Mouse (Mus musculus) frontal cortex, postnatal 25 days (tissue): ENCODE results near the gene Vhl.
A peak's percentile ranks its signal among the peaks of the same experiment; 100 is the strongest.

Source experiments
- DNase-seq, 2 experiments: peaks; one replicate each; pipeline ENCODE4 v3.0.0; 2022; ENCODE audit warnings: low spot score in 2 of 2

Gene Vhl

DNA sequence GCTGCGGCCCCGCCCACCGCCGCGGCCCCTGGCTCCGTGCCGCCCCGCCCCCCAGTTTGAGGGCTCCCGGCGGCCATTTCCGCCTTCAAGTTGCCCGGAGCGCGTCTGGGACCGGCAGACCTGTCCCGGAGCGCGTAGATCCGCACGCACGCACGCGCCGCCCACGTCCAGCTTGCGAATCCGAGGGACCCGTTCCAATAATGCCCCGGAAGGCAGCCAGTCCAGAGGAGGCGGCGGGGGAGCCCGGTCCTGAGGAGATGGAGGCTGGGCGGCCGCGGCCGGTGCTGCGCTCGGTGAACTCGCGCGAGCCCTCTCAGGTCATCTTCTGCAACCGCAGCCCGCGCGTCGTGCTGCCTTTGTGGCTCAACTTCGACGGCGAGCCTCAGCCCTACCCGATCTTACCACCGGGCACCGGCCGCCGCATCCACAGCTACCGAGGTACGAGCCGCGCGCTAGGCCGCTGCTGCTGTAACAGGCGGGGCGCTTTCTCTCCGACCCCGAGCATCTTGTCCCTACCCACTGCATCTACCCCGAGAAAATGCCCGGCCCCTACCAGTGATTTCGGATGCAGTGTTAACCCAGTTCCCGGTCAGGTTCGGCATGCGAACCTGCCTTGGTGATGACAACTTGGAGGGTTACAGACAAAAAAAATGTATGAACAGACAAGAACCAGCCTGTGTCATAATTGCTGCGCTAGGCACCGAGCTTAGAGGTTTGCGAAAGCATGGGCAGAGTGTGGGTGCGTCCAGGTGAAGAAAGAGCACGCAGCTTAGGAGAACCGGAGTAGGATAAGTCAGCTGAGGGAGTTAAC is at the start of gene Vhl:
Vhl (plus strand) TSS at position 19 of the 811 bp plus-strand sequence.
- DNase-seq: peak; percentile 66 to 70

DNA sequence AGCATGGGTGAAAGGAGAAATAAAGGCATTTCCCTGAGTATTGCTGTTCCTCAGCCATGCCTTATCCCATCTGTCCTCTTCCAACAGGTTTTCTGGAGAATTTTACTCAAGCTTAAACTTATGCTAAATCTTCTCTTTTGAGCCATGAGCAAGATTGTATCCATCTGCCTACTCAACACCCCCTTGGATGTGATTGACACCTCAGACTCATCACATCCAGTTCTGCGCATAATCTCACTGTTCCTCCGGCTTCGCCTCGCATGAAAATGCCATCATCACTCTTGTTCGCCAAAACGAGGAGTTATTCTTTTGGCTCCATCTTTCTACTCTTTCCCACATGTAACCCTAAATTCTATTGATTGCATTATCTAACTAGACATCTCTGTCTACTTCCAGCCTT is 47.7 kb upstream of the Vhl start:
- no peak for DNase-seq

DNA sequence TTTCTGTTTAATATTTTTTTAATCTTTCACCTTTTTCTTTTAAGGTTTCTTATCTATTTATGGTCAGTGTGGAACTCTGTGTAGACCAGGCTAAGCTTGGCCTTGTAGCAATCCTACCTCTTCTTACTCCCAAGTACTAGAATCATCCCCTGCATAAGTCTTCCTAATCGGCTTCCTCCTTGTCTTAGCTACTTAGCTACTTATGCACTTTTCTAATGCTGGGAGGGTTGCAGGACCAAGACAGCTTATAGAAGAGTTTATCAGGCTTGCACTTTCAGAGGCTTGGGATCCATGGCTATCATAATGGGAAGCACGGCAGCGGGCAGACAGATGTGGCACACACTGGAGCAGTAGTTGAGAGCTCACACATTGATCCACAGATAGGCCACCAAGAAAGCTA is 44.5 kb upstream of the Vhl start:
- no peak for DNase-seq

DNA sequence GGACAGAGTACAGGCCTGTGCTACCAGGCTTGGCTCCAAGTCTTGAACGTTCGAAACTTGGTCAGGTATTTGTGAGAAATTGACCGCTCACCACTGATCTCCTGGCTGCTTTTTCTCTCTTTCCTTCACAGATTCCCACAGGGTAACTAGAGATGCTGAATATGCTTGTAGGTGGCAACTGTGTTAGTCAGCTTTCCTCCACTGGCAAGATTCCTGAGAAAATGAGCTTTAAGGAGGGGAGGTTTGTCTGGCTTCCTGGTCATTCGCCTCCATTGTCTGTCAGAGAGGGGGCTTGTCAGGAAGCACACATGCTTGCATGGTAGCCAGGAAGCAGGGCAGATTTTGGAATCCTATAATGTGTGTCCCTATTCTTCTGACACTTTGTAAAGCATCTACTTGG is 40.7 kb upstream of the Vhl start:
- no peak for DNase-seq

DNA sequence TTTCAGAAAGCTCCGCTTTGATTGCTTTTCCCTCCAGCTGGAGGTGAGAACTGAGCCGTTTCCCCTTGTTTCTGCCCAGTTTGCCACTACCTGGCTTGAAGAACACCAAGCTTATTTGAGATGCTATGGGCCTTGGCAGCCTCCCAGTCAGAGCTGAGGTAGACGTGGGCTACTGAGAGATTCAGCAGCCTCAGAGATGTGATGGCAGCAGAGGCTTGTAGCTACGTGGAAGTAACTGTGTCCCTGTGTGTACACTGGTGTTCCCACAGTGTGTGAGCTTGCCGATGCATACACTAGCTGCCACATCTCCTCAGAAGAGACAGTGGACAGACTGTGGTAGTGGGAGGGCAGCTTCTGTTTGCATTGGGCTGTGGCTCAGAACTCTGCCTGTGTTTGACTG is 38.7 kb upstream of the Vhl start:
- no peak for DNase-seq

DNA sequence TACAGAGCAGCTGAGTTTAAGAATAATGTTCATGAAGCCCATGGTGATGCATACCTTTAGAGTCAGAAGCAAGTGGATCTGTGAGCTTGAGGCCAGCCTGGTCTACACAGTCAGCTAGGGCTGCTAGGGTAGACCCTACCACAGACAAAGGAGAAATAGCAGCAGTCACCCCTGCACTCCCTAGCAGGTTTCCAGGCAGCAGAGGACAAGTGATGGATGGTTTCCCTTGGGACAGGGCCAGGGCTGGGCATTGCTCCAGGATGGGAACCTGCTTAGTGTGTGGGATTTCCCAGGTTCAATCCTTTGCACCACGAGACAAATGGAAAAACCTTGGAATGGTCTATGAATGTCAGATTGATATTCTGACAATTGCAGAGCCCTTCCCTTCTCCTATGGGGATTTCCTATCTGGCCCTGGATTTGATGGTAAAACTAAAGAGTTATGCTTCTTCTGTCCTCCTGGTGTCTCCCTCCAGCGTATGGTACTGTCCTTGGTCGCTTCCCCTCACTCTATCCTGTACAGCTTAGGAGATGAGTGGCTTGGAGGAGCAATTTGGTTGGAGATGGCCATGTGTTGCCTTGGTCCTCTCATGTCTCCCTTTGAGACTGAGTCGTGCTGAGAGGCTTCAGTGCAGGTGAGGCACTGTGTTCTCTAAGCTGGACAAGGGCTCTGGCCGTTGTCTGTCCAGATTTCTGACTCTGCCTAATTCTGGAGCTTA is 37.1 kb upstream of the Vhl start:
- no peak for DNase-seq

DNA sequence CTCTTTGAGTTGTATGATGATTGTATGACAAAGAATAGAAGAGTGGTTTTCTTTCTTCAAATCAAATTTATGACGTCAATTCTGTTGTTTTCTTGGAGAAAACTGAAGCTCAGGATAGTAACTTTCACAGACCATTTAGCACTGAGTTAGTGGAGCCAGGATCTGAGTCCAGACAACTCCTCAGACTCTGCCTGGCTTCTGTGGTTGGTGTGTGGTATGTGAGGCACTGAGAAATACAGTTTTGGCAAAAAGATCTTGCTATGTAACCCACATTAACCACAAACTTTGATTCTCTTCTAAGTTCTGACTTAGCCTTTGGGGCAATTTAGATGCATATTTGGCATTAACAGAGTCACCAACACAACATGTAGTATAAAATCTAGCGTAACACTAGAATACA is 31.1 kb upstream of the Vhl start:
- DNase-seq: no peak

DNA sequence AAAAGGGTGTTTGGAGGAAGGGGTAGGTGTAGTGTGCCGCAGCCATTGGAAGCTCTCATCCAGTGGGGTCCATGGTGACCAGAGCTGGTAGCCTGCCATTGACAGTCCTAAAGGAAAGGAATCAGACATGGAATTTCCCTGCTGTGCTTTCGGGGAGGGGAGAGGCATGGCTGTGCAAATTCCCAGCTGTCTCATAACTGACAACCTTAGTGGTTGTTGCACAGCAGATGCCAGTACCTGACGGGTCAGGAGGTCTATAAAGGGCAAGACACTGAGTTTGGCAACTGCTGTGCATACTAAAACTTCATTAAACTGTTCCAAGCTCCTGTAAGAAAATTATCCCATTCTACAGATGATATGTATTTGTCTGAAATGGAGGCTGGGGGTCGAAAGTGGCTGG is 25.8 kb upstream of the Vhl start:
- no peak for DNase-seq

DNA sequence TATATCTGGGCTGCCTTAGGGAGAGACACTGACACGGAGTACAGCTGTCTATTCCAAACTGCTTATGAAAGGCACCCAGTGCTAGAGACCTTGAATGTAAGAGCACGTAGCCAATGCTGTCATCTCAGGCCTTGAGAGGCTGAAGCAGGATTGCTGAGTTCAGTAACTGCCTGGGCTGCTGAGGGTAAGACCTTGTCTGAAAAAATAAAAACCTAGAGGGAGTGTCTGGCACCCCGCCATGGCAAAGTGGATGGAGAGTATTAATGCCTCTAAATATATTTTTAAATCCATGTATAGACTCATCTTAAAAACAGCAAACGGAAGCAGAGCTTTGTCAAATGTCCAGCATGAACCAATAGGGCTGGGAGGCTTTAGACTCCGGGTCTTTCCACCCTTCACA is 23.9 kb upstream of the Vhl start:
- no peak for DNase-seq

DNA sequence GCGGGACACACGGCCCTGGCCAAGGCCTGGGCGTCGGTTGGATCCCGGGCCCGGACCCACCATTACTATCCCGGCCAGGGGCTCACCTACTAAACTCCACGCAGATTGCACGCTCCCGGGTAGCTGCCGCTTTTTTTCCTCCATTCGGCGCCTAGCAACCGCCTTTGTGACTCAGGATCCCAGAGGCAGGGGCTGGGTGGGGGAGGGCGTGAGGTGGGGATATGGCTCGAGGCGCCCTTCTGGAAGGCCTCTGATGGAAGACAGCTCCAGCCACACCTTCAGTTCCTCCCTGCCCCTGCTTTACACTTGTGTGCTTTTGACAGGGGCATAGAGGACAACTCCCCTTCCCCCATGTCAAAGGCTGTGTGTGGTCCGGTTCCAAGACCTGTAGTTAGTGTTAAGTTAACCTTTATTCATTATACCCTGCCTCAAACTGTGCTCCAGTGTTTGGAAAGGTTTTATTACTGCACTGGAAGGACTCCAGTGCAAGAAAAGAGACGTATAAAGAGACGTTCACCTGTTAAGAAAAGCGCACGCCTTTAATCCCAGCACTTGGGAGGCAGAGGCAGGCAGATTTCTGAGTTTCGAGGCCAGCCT is 23.1 kb upstream of the Vhl start, which contains the start of gene Fancd2os:
Fancd2os (minus strand) TSS at position 173 of the 597 bp plus-strand sequence.
- no peak for DNase-seq

DNA sequence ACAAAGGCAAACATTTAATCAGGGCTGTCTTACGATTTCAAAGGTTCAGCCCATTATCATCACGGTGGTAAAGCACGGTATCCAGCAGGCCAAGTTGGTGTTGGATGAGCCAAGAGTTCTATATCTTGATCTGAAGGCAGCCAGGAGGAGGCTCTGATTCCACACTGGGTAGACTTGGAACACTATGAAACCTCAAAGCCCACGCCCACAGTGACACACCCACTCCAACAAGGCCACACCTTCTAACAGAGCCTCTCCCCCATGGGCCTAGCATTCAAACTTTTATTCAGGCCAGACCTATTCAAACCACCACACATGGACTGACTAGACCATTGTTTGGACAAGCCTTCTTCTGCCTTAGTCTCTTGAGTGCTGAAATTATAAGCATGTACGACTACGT is 20.9 kb upstream of the Vhl start:
- DNase-seq: no peak

DNA sequence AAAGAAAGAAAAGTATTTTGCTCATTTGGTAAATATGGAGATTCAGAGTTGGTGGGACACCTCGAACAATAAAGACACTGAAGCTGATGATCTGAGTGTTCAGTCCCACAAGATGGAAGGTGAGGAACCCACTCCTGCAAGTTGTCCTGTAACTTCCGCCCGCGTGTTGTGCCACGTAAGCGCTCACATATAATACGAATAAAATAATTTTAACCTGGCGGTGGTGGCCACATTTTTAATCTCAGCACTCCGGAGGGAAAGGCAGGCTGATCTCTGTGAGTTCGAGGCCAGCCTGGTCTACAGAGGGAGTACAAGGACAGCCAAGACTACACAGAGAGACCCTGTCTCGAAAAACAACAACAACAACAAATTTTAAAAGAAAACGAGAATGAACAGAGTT is 19.8 kb upstream of the Vhl start:
- no peak for DNase-seq

DNA sequence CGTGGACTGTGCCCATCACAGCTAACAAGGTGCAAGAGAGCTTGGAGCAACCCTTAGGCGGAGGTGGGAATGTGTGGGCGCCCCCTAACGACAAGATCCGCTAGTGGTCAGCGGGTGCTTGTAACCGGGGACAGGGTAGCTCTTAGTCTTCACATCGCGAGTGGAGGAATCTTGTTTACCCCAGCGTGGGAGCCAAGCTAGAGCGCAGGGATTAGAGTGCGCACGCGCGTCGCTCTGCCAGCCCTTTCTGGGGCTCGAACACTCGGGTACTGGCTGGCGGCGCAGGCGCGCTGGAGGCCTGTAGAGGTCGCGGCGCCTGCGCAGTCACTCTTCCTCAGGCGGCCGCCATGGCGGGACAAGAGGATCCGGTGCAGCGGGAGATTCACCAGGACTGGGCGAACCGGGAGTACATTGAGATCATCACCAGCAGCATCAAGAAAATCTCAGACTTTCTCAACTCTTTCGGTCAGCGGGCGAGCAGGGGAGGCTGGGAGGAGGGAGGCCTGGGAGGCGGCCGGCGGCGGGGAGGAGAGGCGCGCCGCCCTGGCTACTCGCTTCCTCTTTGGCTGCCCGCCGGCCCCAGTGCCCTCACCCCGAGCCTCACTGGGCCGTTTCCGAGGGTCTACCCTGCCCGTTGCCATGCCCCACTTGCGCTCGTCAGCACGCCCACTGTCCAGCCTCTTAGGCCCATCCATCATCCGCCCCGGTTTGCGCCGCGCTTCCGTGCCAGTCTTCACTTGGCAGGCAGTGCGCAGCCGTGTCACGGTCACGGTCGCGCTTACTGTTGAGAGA is 19.1 kb upstream of the Vhl start, which contains the start of gene Brk1:
Brk1 (plus strand) TSS at position 341 of the 792 bp plus-strand sequence.
- peak; percentile 84 to 86 for DNase-seq

DNA sequence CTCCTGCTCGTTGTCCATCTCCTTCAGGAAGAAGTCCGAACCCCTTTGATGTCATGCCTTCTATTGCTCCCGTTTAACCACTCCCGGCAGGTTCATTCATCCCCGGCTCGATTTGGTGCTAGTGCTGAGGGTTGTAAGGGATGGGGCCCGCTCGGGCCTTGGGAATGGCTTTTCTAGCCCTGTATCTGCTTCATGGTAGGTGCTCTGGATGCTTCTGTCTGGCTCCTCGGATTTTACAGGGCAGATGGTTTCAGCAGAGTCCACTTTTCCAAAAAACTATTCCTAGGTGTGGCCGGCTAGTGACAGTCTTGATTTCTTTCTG is 18.6 kb upstream of the Vhl start:
- peak in 1 of 2 experiments; percentile 36 for DNase-seq

DNA sequence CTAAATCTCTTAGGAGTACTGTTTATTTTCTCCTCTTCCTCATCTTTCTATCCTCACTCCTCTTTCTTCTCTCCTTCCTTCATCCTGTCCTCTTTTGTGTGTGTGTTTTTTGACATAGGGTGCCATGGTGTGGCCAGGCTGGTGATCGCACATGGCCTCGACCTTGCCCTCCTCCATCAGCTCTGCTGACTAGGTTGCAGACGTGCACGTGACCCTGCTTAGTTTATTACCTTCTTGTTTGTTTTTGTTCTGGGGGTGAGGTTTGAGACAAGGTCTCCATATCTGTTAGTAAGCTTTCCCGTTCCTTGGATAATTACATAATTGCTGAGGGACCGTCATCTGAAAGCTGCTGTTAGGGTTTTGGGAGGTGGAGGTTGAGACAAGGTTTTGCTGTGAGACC is 14.9 kb upstream of the Vhl start:
- no peak for DNase-seq

DNA sequence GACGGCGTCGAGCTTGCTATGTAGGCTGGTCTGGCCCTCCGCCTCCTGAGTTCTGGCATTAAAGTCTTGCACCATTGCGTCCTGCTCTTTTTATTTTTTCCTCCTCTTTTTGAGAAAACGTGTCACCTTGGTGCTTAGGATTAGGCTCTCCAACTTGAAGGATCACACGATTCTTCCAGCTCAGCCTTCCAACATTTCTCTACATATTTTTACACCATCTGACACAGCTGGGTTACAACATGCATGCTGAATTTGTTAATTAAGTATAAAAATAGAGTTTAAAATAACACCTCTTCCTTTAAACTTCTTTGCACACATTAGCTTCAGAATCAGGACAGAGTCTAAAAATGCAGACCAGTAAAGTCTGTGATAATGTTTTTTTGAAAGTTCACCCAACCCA is 14.5 kb upstream of the Vhl start:
- DNase-seq: no peak

DNA sequence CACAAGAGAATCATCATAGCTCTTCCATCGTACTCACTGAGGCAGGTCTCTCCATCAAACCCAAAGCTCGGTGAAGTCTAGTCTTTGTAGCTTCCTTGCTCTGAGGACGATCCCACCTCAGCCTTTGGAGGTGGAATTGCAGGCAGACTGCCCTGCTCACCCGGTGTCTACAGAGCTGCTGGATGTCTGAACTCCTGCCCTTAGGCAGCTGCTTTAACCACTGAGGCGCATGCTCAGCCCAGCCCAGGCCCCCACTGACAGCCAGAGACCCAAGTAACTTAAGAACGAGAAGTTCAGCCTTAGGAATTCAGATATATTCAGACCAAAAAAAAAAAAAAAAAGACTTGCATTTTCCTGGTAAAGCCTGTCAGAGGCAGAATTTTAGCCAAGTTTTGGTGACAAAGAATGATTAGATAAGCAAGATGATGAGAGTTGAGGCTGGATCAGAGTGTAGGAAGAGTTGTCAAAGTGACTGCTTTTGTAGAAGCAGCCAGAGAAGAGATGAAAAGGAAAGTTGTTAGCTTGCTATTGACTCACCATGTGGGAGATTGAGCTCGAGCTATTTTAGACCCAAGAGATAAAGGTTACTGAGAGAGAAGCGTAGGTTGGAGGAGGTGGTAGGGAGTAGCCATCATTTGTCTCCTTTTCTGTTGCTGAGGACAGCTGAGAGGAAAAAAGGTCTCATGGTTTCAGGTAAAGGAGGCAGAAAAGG is 11.3 kb upstream of the Vhl start:
- DNase-seq: no peak

DNA sequence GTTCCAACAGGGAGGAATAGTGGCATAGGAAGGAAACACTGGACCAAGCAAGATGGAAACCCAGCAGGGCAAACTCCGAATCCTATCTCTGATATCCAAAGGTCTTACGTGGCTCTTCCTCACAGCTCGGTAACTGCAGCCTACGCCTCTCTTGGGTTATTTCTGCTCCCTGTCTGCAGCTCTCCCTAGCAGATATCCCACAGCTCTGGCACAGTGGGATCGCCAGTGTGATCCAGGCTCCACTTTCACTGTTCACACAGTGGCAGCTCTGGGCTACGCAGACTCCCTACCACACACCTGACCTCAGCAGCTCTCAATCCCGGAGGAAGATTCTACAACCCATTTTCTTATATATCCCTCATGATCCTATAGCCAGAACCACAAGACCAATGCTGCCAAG is 9.6 kb upstream of the Vhl start:
- DNase-seq: no peak

DNA sequence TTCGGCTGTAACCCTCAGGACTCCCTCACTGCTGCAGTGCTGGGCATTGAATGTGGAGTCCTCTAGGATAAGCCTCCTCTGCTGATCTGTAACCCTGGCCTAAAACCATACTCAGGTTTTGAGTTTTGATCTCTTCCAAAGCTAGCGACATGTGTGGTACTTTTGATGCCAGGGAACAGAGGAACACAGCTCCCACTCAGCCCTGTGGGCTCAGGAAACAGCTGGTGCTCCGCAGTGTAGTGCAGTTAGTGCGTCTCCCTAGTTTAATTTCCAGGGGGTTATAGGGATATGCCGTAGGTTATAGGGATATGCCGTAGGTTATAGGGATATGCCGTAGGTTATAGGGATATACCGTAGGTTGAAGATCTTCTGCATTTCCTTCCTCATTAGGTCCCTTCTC is 8.8 kb upstream of the Vhl start:
- DNase-seq: no peak

DNA sequence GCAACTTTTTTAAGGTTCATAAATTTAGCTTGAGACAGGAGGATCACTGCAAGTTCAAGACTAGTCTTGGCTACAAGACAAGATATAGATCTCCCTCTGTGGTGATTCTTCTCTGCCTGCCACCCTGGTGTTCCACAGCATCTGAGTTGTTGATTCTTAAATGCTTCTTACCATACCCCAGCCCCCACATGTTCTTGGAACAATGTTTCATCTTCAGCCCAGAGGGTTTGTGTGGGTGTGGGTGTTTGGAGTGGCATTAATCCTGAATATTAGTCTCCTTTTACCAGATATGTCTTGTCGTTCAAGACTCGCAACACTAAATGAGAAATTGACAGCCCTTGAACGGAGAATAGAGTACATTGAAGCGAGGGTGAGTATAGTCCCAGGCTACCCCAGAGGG is 8.3 kb upstream of the Vhl start:
- DNase-seq: no peak

DNA sequence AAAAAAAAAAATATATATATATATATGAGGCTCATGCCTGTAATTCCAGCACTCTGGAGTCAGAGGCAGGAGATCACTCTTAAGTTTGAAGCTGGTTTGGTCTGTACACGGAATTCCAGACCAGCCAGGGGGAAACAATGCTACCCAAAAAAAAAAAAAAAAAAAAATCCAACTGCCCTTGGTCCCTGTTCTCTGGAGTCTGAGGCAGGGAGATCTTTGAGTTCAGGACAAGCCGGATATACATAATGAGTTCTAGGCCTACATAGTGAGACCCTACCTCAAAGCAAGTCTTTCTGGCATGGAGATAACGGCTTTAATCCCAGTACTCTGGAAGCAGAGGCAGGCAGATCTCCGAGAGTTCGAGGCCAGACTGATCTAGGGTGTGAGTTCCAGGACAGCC is 373 bp upstream of the Vhl start:
- no peak for DNase-seq
